Mouse (Mus musculus) forebrain, embryonic 10.5 days (tissue): ENCODE measurements around the gene Clvs2. TPM values are rescaled to one million over a fixed set of nuclear protein-coding genes. Genes with fewer than 3 reads are reported as not detected.

ENCODE experiments used
- polyA plus RNA-seq: library from polyadenylated mRNA; unstranded; fragments of >200 nt; fragmentation: Nextera tagmentation; extraction: Ambion mirVana; gene quantifications from 2 replicates; pipeline ENCODE4 v1.2.1, GENCODE M21; 2016

Gene Clvs2
- polyA plus RNA-seq, 1 experiment from 2014 or later = 0.63 TPM

Other genes starting within 250 kb of the Clvs2 start
- not detected in 2 replicates for gene Sult3a2, start 161.9 kb upstream of the Clvs2 start, polyA plus RNA-seq
- not detected in 2 replicates for gene Sult3a1, start 233.0 kb upstream of the Clvs2 start, polyA plus RNA-seq